Mouse (Mus musculus) myocyte (in vitro differentiated cells): ENCODE measurements at regions not wholly inside any gene's neighbourhood (a gene's known extent, or its start where the extent isn't known, plus 50 kb on each side); places are given as distances from the start of the nearest gene placed in this dataset.

Experiments used
- H3K27me3 ChIP-seq: one replicate; pipeline ENCODE4 v1.6.1; 2011; ENCODE audit not compliant: control insufficient read depth, insufficient read depth, insufficient read length
- H3K36me3 ChIP-seq: one replicate; pipeline ENCODE4 v1.6.1; 2011; ENCODE audit not compliant: control insufficient read depth, insufficient read depth
- H3K4me2 ChIP-seq: one replicate; pipeline ENCODE4 v1.6.1; 2011; ENCODE audit warnings: low read depth, control low read depth
- H3K4me3 ChIP-seq: one replicate; pipeline ENCODE4 v1.5.1; 2011; ENCODE audit warnings: mild to moderate bottlenecking, control low read depth, moderate library complexity
- H3K79me2 ChIP-seq: one replicate; pipeline ENCODE4 v1.6.1; 2011; ENCODE audit not compliant: control insufficient read depth, insufficient read depth
- H3ac ChIP-seq: one replicate; pipeline ENCODE4 v1.6.1; 2011; ENCODE audit not compliant: control insufficient read depth, insufficient read length
- CEBPB ChIP-seq: IDR thresholded peaks from 2 replicates; pipeline ENCODE4 v1.6.1; 2011; ENCODE audit warnings: mild to moderate bottlenecking, moderate library complexity; ENCODE audit not compliant: poor library complexity, insufficient read depth, severe bottlenecking
- E2F4 ChIP-seq: IDR thresholded peaks from one replicate; pipeline ENCODE4 v1.6.1; 2011; ENCODE audit warnings: mild to moderate bottlenecking, control low read depth, moderate library complexity; ENCODE audit not compliant: insufficient read depth
- MAX ChIP-seq: IDR thresholded peaks from one replicate; pipeline ENCODE4 v1.6.1; 2011; ENCODE audit warnings: low read depth, mild to moderate bottlenecking, control low read depth
- MYOD1 ChIP-seq, 3 experiments: IDR thresholded peaks; one replicate each; pipeline ENCODE4 v1.6.1; 2011; ENCODE audit warnings: control low read depth in 2 of 3, low read depth in 2 of 3, mild to moderate bottlenecking in 2 of 3, moderate library complexity in 1 of 3; ENCODE audit not compliant: insufficient read length in 2 of 3, control insufficient read depth in 1 of 3
- MYOG ChIP-seq, 3 experiments: IDR thresholded peaks; one replicate each; pipeline ENCODE4 v1.6.1; 2011; ENCODE audit warnings: control low read depth in 2 of 3, low read depth in 2 of 3, mild to moderate bottlenecking in 2 of 3; ENCODE audit not compliant: insufficient read length in 2 of 3, control insufficient read depth in 1 of 3, insufficient read depth in 1 of 3
- POLR2A ChIP-seq: IDR thresholded peaks from one replicate; pipeline ENCODE4 v1.6.1; 2011; ENCODE audit warnings: low read depth, mild to moderate bottlenecking, control low read depth, moderate library complexity; ENCODE audit not compliant: insufficient read length
- POLR2AphosphoS2 ChIP-seq: IDR thresholded peaks from one replicate; pipeline ENCODE4 v1.6.1; 2011; ENCODE audit warnings: low read depth, control low read depth; ENCODE audit not compliant: insufficient read length
- REST ChIP-seq: IDR thresholded peaks from one replicate; pipeline ENCODE4 v1.6.1; 2011; ENCODE audit warnings: mild to moderate bottlenecking, control low read depth, moderate library complexity; ENCODE audit not compliant: insufficient read depth, insufficient read length
- SRF ChIP-seq: IDR thresholded peaks from one replicate; pipeline ENCODE4 v1.6.1; 2011; ENCODE audit warnings: low read depth; ENCODE audit not compliant: control insufficient read depth, insufficient read length
- TCF12 ChIP-seq: IDR thresholded peaks from one replicate; pipeline ENCODE4 v1.6.1; 2011; ENCODE audit warnings: mild to moderate bottlenecking, control low read depth; ENCODE audit not compliant: poor library complexity, insufficient read depth, severe bottlenecking
- TCF3 ChIP-seq: IDR thresholded peaks from one replicate; pipeline ENCODE4 v1.6.1; 2011; ENCODE audit warnings: low read depth, control low read depth; ENCODE audit not compliant: insufficient read length
- USF1 ChIP-seq: IDR thresholded peaks from one replicate; pipeline ENCODE4 v1.6.1; 2011; ENCODE audit warnings: low read depth, mild to moderate bottlenecking, control low read depth, moderate library complexity

DNA sequence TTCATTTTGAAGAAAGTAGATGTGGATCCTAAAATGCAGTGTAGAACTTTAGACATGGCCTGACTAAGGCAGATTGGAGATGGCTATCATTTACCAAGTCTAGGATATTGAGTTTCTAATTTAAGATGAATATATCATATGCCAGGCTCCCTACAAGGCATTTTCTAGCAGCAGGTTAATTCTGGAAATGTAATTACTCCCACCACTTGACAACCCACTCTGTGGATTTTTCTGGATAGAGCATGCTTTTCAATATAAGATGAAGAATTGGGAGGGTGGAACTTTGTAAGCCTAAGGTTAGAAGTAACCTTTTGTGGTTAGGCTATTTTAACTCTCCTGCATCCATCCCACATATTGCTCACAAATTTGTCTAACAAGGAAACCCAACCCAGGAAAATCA lies 178.4 kb upstream of the Pappa start:
- Histone ChIP-seq H3K4me2 (no peak overlapping the region), H3K27me3 (no peaks in the 10 kb centered on the region), H3K4me3 (no peak overlapping the region), H3K79me2 (no peaks in the 10 kb centered on the region), H3ac (no peak overlapping the region), H3K36me3 (no peaks in the 10 kb centered on the region)
- TF ChIP-seq REST (no peak), USF1 (no peak)

- Histone ChIP-seq H3K4me3 (no peak overlapping the region), H3K4me2 (no peak overlapping the region), H3K79me2 (no peaks in the 10 kb centered on the region), H3ac (no peak overlapping the region), H3K27me3 (no peaks in the 10 kb centered on the region), H3K36me3 (no peaks in the 10 kb centered on the region)
- TF ChIP-seq POLR2AphosphoS2 (no peak), POLR2A (no peak), MYOD1 (IDR thresholded peaks at IDR 0.05; ENCODE audit: control insufficient read depth in 1 of 3, insufficient read length in 2 of 3, low read depth in 2 of 3) (no peak), TCF12 (no peak), CEBPB (no peak), MYOG (IDR thresholded peaks at IDR 0.05; ENCODE audit: control insufficient read depth in 1 of 3, insufficient read depth in 1 of 3, insufficient read length in 2 of 3, low read depth in 2 of 3) (no peak), USF1 (no peak), MAX (no peak), REST (no peak), SRF (no peak), TCF3 (no peak), E2F4 (no peak)
Measured at GRCm38 (mm10) chr4:64952651-64953050, 171.3 kb upstream of the Pappa start.

GRCm38 (mm10) chr4:64958843-64959242 lies 165.1 kb upstream of the Pappa start:
- H3K36me3 ChIP-seq: no peaks in the 10 kb centered on the region
- TF ChIP-seq TCF3 (no peak), TCF12 (no peak)
- no peak overlapping the region for H3ac ChIP-seq
- H3K4me2 ChIP-seq: no peak overlapping the region
- H3K79me2 ChIP-seq: no peaks in the 10 kb centered on the region
- H3K27me3 ChIP-seq: no peaks in the 10 kb centered on the region
- no peak overlapping the region for H3K4me3 ChIP-seq

DNA sequence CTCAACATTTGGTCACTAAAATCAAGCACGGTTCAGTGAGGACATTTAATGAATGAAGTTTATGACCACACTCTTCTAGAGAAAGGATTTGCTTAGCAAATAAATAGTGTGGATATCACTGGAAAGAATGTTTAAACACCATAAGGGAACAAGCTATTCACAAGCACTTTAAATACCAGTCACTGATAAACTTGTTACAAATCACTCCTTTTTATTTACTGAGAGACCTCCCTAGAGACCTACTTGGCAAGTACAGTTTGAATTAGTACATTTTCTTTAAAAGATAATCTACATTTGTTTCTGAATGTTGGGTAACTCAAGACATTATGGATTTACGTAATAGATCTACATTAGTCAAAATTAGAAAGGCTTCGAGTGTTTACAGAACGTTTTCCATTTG lies 162.2 kb upstream of the Pappa start:
- no peak overlapping the region for H3K4me3 ChIP-seq
- no peak overlapping the region for H3K4me2 ChIP-seq
- no peaks in the 10 kb centered on the region for H3K79me2 ChIP-seq
- H3K36me3 ChIP-seq: no peaks in the 10 kb centered on the region
- H3ac ChIP-seq: no peak overlapping the region
- no peaks in the 10 kb centered on the region for H3K27me3 ChIP-seq
- TF ChIP-seq POLR2A (no peak), POLR2AphosphoS2 (no peak), CEBPB (no peak), MAX (no peak), USF1 (no peak), REST (no peak), E2F4 (no peak), MYOD1 (IDR thresholded peaks at IDR 0.05; ENCODE audit: control insufficient read depth in 1 of 3, insufficient read length in 2 of 3, low read depth in 2 of 3) (no peak), SRF (no peak), TCF3 (no peak), TCF12 (no peak), MYOG (IDR thresholded peaks at IDR 0.05; ENCODE audit: control insufficient read depth in 1 of 3, insufficient read depth in 1 of 3, insufficient read length in 2 of 3, low read depth in 2 of 3) (no peak)
